Mouse (Mus musculus) forebrain, embryonic 11.5 days (tissue): Measurements from ENCODE around the gene Swap70. TPM values are rescaled to one million over a fixed set of nuclear protein-coding genes. Genes with fewer than 3 reads are reported as not detected.

ENCODE experiments used
- ATAC-seq: fragments of 200-750 bp; cut with Nextera tagmentation; replicated peaks from 2 replicates; pipeline ENCODE4 v1.8.0; 2017; ENCODE audit warnings: moderate TSS enrichment; ENCODE audit not compliant: low FRiP score
- DNase-seq: peaks from one replicate; pipeline ENCODE4 v3.0.0-alpha.2; 2017; ENCODE audit warnings: low spot score
- H3K27ac ChIP-seq: fragments of 300-500 bp; sonication (generic); 2 replicates; pipeline ENCODE4 v1.5.1; 2014; ENCODE audit warnings: low read depth, low read length
- H3K27me3 ChIP-seq: fragments of 300-500 bp; sonication (generic); 2 replicates; pipeline ENCODE4 v1.6.1; 2014; ENCODE audit warnings: mild to moderate bottlenecking, low read length, mixed read lengths; ENCODE audit not compliant: control insufficient read depth, insufficient read depth
- H3K36me3 ChIP-seq: fragments of 300-500 bp; sonication (generic); 2 replicates; pipeline ENCODE4 v1.6.1; 2014; ENCODE audit warnings: mild to moderate bottlenecking, low read length, moderate library complexity, mixed read lengths; ENCODE audit not compliant: control insufficient read depth, insufficient read depth
- H3K4me1 ChIP-seq: fragments of 300-500 bp; sonication (generic); replicated peaks from 2 replicates; pipeline ENCODE4 v1.6.1; 2014; ENCODE audit warnings: low read length, mixed read lengths; ENCODE audit not compliant: control insufficient read depth, insufficient read depth
- H3K4me2 ChIP-seq: fragments of 300-500 bp; sonication (generic); 2 replicates; pipeline ENCODE4 v1.6.1; 2014; ENCODE audit warnings: low read depth, mild to moderate bottlenecking, low read length, moderate library complexity, mixed read lengths; ENCODE audit not compliant: severe bottlenecking
- H3K4me3 ChIP-seq: fragments of 300-500 bp; sonication (generic); 2 replicates; pipeline ENCODE4 v1.5.1; 2014; ENCODE audit warnings: low read depth, low read length
- H3K9ac ChIP-seq: fragments of 300-500 bp; sonication (generic); 2 replicates; pipeline ENCODE4 v1.6.1; 2014; ENCODE audit warnings: low read length
- H3K9me3 ChIP-seq: fragments of 300-500 bp; sonication (generic); 2 replicates; pipeline ENCODE4 v1.6.1; 2016; ENCODE audit warnings: low read length, mixed read lengths; ENCODE audit not compliant: control insufficient read depth
- WGBS: fragments of 180-500 bp; shearing (Covaris S2); extraction: QIAGEN DNeasy Blood & Tissue Kit; methylation state at CpG from one replicate; pipeline ENCODE4 v1.1.7; 2014; 5-methylcytosine and 5-hydroxymethylcytosine counted together
- polyA plus RNA-seq: library from polyadenylated mRNA; unstranded; fragments of >200 nt; fragmentation: Nextera tagmentation; extraction: Ambion mirVana; gene quantifications from 2 replicates; pipeline ENCODE4 v1.2.1, GENCODE M21; 2014

Swap70 gene
- polyA plus RNA-seq, 1 experiment from 2014 or later, result 26.5 TPM

DNA sequence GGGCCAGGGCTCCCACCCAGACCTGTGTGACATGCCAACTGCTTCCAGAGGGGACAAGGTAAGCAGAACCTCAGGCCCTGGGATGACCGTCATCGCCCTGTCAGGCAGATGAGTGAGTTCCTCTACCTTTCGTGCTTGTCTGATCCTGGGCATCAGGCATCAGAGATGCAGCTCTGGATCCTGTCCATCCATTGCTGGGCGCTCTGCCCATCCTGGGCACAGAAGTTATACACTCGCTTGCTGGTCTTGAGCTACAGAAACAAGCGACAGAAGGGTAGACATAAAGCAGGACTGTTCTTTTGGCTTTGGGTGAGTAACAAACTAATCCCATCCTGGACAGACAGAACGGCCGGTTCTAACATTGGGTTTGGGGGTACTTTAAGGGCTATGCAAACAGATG lies 87.7 kb downstream of the Swap70 start:
- Histone ChIP-seq H3K9me3 (no peaks in the 10 kb centered on the region), H3K9ac (no peak overlapping the region), H3K27ac (no peak overlapping the region), H3K4me2 (no peak overlapping the region), H3K36me3 (peaks cover 7% of the 10 kb centered on the region; the same call in 1 of the 2 replicates), H3K27me3 (no peaks in the 10 kb centered on the region), H3K4me1 (no peaks in the 10 kb centered on the region), H3K4me3 (no peak overlapping the region)
- WGBS, result 93% methylated on average over 8 of the region's 8 CpGs
- ATAC-seq (no peak), DNase-seq (no peak)

- H3K27ac ChIP-seq, result no peak overlapping the region
- H3K4me1 ChIP-seq, result no peaks in the 10 kb centered on the region
- H3K36me3 ChIP-seq, result peaks cover 7% of the 10 kb centered on the region; the same call in 1 of the 2 replicates
- no peak for DNase-seq
- no peaks in the 10 kb centered on the region for H3K9me3 ChIP-seq
- no peaks in the 10 kb centered on the region for H3K27me3 ChIP-seq
- 95% methylated on average over 9 of the region's 9 CpGs for WGBS
- no peak overlapping the region for H3K4me2 ChIP-seq
- H3K4me3 ChIP-seq, result no peak overlapping the region
- no peak for ATAC-seq
- no peak overlapping the region for H3K9ac ChIP-seq
These were observed 92.0 kb downstream of the Swap70 start for GRCm38 (mm10) chr7:110313392-110314055.

DNA sequence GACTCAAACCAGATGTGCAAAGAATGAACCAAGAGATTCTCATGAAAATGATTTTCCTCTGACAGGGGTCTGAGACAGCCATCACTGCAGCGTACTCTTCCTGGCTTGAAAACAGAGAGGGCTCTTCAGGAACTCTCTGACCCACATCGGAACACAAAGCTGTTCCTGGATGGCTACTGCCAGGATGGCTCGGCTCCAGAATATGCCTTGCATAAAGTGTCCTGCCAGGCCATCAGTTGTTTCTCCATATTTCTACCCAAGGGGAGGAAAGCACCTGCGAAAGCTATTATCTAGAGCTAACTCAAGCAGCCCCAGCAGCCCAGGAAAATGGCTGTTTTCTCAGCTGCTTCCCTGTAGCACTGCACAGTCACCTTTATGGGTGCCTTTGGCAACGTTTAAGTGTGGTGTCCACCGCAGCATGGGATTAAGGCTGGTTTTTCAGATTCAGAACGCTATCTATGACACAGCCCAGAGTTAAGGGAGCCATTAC lies 92.9 kb downstream of the Swap70 start:
- Histone ChIP-seq H3K4me3 (no peak overlapping the region), H3K27me3 (no peaks in the 10 kb centered on the region), H3K4me1 (no peaks in the 10 kb centered on the region), H3K4me2 (no peak overlapping the region), H3K36me3 (peaks cover 7% of the 10 kb centered on the region; the same call in 1 of the 2 replicates), H3K9ac (no peak overlapping the region), H3K27ac (no peak overlapping the region), H3K9me3 (no peaks in the 10 kb centered on the region)
- no peak for ATAC-seq
- WGBS, result 93% methylated on average over 7 of the region's 7 CpGs
- DNase-seq, result no peak

GRCm38 (mm10) chr7:110315352-110315751 lies 93.8 kb downstream of the Swap70 start:
- no peaks in the 10 kb centered on the region for H3K9me3 ChIP-seq
- H3K36me3 ChIP-seq, result peaks cover 7% of the 10 kb centered on the region; the same call in 1 of the 2 replicates
- no peaks in the 10 kb centered on the region for H3K4me1 ChIP-seq
- DNase-seq (no peak), ATAC-seq (no peak)
- H3K4me2 ChIP-seq, result no peak overlapping the region
- H3K27ac ChIP-seq, result no peak overlapping the region
- 92% methylated on average over 1 of the region's 1 CpGs for WGBS
- no peak overlapping the region for H3K4me3 ChIP-seq
- H3K9ac ChIP-seq, result no peak overlapping the region
- H3K27me3 ChIP-seq, result no peaks in the 10 kb centered on the region

- 91% methylated on average over 4 of the region's 4 CpGs for WGBS
- no peaks in the 10 kb centered on the region; the same call in 1 of the 2 replicates for H3K36me3 ChIP-seq
- ATAC-seq (no peak), DNase-seq (no peak)
- no peaks in the 10 kb centered on the region for H3K4me1 ChIP-seq
- no peak overlapping the region for H3K9ac ChIP-seq
- no peaks in the 10 kb centered on the region for H3K27me3 ChIP-seq
- H3K9me3 ChIP-seq, result no peaks in the 10 kb centered on the region
- H3K4me3 ChIP-seq, result no peak overlapping the region
- H3K27ac ChIP-seq, result no peak overlapping the region
- no peak overlapping the region for H3K4me2 ChIP-seq
These were observed 95.9 kb downstream of the Swap70 start for GRCm38 (mm10) chr7:110317412-110317811.

GRCm38 (mm10) chr7:110318971-110319519 lies 97.5 kb downstream of the Swap70 start:
- Histone ChIP-seq H3K4me2 (no peak overlapping the region), H3K27ac (no peak overlapping the region), H3K4me1 (no peaks in the 10 kb centered on the region), H3K36me3 (no peaks in the 10 kb centered on the region; the same call in 1 of the 2 replicates), H3K27me3 (no peaks in the 10 kb centered on the region), H3K9me3 (no peaks in the 10 kb centered on the region), H3K4me3 (no peak overlapping the region), H3K9ac (no peak overlapping the region)
- ATAC-seq (no peak), DNase-seq (no peak)
- 85% methylated on average over 6 of the region's 6 CpGs for WGBS

DNA sequence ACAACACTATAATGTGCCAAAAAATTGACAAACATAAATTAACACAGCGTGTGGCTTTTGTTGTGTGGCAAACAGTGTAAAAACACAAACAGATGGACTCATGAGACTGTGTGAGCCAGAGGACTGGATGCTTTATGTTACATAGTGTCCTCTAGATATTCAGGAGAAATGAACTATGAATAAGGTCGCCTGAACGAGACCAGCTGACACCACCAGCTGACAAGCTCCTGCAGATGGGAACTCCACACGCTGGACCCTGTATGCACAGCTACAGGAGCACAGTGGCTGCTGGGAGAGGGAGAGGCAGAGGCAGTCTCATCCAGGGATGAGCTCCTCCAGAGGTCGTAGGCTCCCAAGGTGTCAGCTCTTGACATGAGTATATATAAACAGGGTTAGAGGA lies 99.6 kb downstream of the Swap70 start:
- no peak overlapping the region for H3K27ac ChIP-seq
- WGBS, result 81% methylated on average over 5 of the region's 5 CpGs
- no peak overlapping the region for H3K4me2 ChIP-seq
- no peak overlapping the region for H3K4me3 ChIP-seq
- H3K4me1 ChIP-seq, result no peaks in the 10 kb centered on the region
- ATAC-seq (no peak), DNase-seq (no peak)
- H3K36me3 ChIP-seq, result peaks cover 5% of the 10 kb centered on the region; the same call in 1 of the 2 replicates
- no peaks in the 10 kb centered on the region for H3K27me3 ChIP-seq
- H3K9me3 ChIP-seq, result no peaks in the 10 kb centered on the region; the same call in 1 of the 2 replicates
- no peak overlapping the region for H3K9ac ChIP-seq

DNA sequence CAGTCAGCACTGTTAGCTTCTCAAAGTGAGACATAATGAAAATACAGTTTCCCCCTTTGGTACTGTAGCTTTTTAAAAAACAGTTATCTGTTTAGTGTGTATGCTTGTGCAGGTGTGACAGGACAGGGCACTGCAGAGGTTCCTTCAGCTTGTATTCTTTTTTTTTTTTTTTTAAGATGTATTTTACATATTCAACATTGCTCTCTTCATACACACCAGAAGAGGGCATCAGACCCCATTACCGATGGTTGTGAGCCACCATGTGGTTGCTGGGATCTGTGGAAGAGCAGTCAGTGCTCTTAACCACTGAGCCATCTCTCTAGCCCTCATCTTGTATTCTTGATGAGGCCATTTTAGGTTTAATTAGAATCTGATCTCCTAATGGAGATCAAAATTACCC lies 103.3 kb downstream of the Swap70 start:
- Histone ChIP-seq H3K27ac (no peak overlapping the region), H3K27me3 (no peaks in the 10 kb centered on the region), H3K9ac (no peak overlapping the region), H3K4me1 (no peaks in the 10 kb centered on the region), H3K4me2 (no peak overlapping the region), H3K9me3 (no peaks in the 10 kb centered on the region; the same call in 1 of the 2 replicates), H3K36me3 (peaks cover 5% of the 10 kb centered on the region), H3K4me3 (no peak overlapping the region)
- 87% methylated on average over 1 of the region's 1 CpGs for WGBS
- ATAC-seq (no peak), DNase-seq (no peak)
